Mouse (Mus musculus): ENCODE data around the gene St3gal2.
"Not testable (repeated sequence)": the region's sequence is repeated elsewhere in the genome, so short reads cannot be mapped to it uniquely, and the experiment has no call there.

St3gal2 gene

GRCm38 (mm10) chr8:110954776-110955175 lies 35.1 kb downstream of the St3gal2 start:
- no peak for DNase-seq

DNA sequence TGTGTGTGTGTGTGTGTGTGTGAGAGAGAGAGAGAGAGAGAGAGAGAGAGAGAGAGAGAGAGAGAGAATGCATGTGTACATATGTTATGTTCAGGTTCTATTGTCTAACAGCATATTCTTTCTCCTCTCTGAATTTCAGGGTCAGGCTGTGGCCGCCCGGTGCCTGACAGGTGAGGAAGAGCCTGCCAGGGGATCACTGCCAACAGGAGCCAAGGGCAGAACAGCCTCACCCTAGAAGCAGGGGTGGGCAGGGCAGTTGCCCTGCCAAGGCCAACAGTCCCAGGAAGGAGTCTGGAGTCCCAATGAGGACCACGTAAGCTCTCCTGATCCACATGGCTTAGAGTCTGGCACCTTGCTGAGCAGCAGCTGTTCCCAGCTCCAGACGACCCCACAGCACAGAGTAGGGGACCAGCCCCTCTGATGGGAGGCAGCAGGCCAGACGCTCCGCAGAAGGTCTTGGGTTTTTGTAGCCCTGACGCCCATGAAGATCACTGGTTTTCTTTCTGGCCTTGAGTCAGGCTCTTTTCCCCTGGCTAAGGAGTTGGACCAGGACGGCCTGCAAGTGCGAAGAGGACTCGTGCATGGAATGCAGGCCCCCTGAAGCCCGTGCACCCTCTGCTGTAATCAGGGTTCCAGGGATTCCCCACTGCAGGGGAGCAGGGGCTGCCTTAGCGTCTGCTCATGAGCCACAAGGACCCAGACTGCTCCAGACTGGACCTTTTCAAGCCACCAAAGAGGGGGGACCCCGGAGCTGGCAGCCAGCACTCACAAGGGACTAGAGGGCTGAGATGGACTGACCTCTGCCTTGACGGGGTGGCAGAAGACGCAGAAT lies 37.1 kb downstream of the St3gal2 start:
- no peak for DNase-seq

GRCm38 (mm10) chr8:110957471-110957870 lies 37.7 kb downstream of the St3gal2 start:
- DNase-seq: no peak

GRCm38 (mm10) chr8:110958135-110958534 lies 38.4 kb downstream of the St3gal2 start:
- DNase-seq: no peak

GRCm38 (mm10) chr8:110958553-110958952 lies 38.8 kb downstream of the St3gal2 start:
- DNase-seq: not testable (repeated sequence)

- no peak for DNase-seq
Measured at GRCm38 (mm10) chr8:110959071-110959780, 39.5 kb downstream of the St3gal2 start.

DNA sequence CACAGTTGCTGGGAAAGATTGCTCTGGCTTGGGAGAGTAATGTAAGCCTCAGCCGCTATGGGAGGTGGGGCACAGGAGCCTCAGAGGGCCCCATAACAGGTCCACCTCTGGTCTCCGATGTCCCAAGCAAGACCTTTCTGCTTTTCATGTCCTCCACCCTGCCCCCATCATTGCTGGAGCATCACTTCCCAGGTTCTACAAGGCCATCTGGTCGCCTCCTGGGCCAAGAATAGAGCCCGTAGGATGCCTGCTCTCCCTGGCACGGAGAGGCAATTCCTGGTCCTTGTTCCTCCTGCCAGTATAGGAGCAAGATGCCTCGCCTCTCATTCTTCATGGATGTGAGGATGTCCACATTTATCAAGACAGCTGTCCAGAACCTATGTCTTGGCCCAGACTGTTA lies 40.2 kb downstream of the St3gal2 start:
- no peak for DNase-seq

DNA sequence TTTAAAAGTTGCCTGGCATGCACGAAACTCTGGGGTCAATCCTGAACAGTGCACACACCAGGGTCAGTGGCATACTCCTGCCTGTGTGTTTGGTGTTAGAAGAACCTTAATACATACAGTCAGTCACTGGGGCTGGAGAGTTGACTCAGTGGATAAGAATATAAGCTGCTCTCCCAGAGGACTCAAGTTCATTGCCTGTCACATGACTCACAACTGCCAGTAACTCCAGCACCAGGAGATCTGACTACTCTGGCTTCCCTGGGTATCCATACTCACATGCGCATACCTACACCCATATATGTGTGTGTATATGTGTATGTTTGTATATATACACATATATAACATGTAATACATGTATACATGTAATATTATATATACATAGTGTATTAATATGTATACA lies 43.3 kb downstream of the St3gal2 start:
- no peak for DNase-seq

DNA sequence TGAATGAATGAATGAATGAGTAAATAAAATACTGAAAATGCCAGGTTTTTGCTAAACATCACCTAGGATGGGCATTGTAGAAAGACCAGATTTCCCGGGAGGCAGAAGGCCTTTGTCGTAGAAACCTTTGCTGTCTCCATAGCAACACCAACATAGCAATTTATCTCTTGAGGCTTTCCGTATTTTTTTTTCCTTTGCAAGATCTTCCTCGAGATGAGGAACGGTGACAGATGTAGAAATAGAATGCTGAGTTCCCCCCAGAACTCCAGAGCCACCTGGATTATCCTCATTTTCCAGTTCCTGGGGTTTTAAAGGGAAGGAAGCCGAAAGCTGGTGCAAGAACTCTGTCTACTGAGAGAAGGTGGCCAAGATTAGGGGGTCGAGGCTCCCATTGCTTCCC lies 44.9 kb downstream of the St3gal2 start:
- DNase-seq: no peak

DNA sequence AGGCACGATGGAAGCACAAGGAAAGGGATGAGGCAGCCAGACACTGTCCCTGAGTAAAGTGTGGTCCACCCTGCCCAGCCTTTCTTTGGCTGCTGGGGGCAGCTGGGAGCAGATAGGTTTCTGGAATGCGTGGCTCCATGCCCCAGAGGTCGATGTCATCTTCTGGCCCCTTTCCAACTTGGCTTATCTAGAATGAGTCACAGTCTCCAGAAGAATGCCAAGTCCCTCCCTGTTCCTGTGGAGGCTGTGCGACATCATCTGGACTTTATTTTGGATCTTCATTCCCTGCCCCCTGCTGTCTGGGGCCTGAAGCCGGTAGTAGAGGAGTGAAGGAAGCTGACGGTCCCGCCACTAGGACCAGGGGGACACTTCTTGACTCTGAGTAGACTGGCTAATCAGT lies 45.9 kb downstream of the St3gal2 start:
- DNase-seq: peak; percentile 79

DNA sequence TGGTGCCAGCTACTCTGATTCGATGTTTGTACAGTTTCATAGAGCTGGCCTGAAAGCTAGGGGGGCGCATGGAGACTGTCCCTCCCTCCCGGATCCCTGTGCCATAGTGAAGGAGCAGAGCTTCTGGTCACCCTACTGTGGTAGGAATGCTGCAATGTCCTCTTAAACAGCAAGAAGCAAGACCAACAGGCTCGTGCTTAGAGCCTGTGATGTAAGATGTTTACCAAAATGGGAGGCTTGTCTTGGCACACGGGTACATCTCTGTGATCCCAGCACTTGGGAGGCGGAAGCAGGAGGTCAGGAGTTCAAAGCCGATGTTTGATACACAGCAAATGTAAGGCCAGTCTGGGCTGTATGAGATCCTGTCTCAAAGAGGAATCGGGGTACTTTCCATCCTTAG lies 46.9 kb downstream of the St3gal2 start:
- DNase-seq: peak; percentile 50

DNA sequence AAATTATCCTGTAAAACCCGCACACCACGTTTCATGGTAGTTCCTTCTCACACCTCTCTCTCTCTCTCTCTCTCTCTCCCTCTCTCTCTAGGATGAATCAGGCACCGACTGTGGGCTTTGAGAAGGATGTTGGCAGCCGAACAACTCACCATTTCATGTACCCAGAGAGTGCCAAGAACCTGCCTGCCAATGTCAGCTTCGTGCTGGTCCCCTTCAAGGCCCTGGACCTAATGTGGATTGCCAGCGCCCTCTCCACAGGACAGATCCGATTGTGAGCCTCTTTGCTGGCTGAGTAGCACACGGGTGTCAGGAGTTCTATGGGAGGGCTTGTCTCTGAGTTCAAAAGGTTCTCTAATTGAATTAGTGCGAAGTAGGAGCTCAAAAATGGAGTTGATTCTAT lies 47.6 kb downstream of the St3gal2 start:
- no peak for DNase-seq

DNA sequence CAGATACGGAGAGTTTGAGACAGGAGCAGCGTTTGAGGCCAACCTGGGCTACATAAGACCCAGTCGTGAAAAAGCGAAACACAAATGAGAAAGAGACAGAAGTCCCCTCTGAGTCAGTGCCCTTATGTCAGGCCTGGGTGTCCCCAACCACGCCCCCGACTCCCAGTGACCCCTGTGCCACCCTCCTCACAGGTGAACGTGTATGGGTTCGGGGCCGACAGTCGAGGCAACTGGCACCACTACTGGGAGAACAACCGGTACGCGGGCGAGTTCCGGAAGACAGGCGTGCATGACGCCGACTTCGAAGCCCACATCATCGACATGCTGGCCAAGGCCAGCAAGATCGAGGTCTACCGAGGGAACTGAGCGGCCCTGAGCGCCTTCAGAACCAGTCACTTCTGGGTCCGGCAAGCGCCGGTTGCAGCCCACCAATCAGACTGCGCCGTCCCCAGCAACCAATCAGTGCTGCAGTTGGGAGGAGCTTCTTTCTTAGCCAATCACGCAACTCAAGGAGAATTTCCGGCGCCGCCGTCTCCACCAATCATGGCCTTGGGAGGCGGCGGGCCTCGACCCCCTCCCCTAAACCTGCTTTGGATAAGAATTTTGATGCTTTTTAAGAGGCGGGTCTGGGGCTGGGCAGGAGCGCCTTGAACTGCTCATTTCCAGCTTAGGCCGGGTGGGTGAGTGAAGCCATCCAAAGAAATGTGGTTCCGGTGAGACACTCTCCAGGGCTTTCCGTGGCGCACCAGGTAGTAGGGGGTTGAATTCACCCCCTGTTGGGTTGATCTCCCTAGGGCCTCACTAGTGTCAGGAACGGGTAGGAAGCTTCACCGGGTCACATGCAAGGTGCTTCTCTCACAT lies 50.4 kb downstream of the St3gal2 start:
- peak; percentile 92 for DNase-seq

DNA sequence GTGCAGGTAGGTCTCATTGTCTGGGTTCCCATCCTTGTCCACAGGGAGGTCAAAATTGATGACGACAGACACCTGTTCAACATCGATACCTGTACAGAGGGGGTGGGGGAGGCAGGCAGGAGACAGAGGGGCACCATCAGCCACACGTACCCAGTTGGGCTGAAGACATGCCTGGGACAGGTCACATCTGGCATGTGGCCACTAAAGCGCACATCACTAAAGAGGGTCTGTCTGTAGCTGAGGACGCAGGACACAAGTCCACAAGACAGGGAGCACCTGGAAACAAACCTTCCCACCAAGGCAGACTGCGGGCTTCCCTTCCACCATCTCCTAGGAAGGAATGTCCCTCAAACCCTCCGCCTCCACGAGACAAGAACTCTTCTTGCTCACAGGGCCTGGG lies 56.8 kb downstream of the St3gal2 start:
- not testable (repeated sequence) for DNase-seq

DNA sequence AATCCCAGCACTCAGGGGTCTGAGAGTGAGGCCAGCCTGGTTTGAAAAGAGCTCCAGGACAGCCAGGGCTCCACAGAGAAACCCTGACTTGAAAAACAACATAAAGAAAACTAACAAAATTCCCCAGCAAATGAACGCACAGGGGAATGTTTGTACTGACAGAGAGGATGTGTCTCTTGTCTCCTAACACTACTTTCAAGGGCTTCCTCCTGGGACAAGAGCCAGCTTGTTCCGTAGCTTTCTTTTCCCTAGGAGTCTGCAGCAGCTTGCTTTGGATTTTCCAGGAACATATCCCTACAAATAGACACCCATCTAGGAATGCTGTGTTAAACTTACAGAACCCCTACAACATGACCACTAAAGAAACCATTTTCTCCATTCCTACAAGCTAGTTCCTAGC lies 58.3 kb downstream of the St3gal2 start:
- DNase-seq: not testable (repeated sequence)

DNA sequence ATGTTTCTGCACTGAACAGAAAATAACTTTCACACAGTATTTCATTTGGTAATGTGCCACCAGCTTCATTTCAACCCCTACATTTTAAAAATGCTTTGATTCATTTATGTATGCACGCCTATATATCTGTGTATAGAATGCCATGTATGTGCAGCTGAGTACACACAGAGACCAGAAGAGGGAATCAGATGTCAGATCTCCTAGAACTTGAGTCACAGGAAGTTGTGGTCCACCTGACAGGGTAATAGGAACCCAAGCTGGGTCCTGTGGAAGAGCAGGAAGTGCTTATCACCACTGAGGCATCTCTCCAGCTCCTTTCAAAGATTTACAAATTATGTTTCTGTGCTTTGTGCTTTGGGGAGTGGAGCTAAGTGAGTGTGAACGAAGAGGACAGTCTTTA lies 61.6 kb downstream of the St3gal2 start:
- no peak for DNase-seq

DNA sequence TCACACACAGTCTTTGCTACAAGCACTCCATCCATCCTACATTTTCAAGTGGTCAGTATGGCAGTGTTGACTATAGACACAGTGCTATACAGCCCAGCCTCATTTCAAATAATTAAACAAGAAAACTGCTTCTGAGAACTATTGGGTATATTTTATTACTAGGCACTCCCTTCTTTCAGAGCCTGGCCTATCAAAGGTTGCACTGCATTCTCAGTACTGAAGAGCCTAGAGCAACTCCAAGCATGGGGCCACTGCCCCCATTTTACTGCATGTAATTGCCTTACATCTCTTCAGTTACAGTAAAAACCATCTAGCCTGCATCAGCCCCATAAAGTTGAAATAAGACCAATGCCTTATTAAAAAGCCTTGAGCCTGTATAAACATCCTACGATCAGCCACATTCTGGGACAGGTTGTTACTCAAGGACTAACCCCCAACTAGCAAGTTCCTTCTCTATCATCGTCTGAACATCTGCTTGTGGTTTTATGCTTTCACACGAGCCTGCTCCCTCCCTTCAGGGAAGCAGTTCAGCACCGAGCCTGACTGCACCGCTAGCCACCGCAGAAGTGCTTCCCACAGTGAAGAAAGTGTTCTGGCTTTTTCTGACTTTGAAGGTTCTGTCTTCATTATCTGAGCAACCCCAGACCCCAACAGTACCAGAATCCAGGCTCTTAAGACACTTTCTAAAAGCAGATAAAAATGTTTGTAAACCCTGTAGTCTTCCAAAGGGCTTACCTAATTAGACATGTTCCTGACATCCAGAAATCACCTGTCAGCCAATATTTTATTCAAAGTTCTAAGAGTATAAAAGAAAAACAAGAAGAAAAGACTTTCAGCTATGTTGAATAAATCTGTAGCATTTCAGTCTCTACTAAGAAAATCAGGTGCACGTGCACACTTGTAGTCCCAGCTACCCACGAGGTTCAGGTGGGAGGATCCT lies 68.4 kb downstream of the St3gal2 start:
- no peak for DNase-seq

- no peak for DNase-seq
Measured at GRCm38 (mm10) chr8:110990017-110990416, 70.3 kb downstream of the St3gal2 start.

GRCm38 (mm10) chr8:110996641-110997430 lies 77.1 kb downstream of the St3gal2 start:
- DNase-seq: no peak

DNA sequence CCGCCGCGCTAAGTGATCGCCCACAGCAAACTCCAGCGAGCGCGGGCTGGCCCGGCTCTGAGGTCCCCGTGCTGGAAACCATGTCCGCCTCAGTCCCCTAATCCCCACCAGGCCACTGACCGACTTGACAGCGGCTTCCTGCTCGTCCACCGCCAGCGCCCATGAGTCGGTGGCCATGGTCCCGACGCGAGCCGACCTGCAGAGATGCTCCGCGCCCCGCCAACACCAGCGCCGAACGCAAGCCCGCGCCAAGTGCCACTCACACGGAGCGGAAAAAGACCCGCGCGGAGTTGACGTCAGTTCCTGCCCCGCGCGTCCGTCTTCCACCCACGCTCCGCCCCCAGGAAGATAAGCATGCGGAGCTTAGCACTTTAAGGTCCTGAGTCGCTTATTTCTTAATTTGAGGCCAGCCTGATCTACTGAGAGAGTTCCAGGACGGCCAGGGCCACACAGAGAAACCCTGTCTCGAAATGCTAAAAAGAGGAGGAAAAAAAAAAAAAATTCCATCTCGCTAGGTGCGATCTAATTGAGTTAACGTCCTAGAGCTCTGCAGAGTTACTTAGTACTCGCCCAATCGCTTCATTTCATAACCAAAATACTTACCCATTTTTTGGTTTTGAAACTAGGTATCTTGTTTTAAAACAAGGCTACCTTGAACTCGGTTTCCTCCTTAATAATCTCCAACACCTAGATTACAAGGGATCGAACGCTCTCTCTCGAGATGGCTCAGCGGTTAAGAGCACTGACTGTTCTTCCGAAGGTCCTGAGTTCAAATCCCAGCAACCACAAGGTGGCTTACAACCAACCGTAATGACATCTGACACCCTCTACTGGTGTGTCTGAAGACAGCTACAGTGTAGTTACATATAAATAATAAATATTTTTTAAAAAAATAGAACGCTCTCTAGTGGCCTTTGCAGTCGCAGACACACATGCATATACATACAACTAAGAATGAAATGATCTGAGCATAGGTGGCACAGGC lies 78.1 kb downstream of the St3gal2 start, which contains the start of gene Ddx19a:
Gene Ddx19a, minus strand, starts transcription at position 254 of the 985 bp plus-strand sequence.
- DNase-seq: peak; percentile 82
